Mouse (Mus musculus): ENCODE measurements around the gene Rnf215.

DNA sequence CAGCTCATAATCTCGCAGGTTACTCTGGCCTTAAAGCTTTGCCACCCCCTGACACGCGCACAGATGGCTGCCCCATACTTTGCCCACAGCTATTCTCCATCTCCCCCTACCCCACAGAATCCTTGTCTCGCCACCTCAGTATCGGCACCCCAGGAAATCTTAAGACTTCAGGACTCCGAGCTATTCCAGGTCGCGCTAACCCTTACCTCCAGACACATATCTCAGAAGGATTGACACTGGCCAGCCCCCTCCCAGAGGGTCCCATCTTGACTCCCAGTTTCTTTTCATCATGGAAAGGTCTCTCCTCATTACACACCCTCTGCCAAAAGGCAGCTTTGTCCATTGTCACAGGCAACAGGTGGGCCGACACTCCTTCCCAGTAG lies 52.3 kb downstream of the Rnf215 start:
- TF ChIP-seq CTCF (conservative IDR thresholded peaks at IDR 0.05; ENCODE audit: insufficient read depth, insufficient read length, low read depth, low read length) (no peak), POLR2A (IDR thresholded peaks at IDR 0.05; ENCODE audit: low read depth, low read length) (no peak)
